Mouse (Mus musculus) heart, postnatal 0 days (tissue): ENCODE measurements around the gene Zfp719. TPM values are rescaled to one million over a fixed set of nuclear protein-coding genes. Genes with fewer than 3 reads are reported as not detected.

ENCODE experiments used
- ATAC-seq: fragments of 200-750 bp; cut with Nextera tagmentation; 2 replicates; pipeline ENCODE4 v1.8.0; 2017; ENCODE audit warnings: low read depth, moderate number of reproducible peaks, moderate library complexity; ENCODE audit not compliant: insufficient read depth
- DNase-seq: peaks from one replicate; pipeline ENCODE4 v3.0.0-alpha.2; 2016; ENCODE audit warnings: low spot score
- H3K27ac ChIP-seq: fragments of 300-500 bp; sonication (generic); 2 replicates; pipeline ENCODE4 v1.5.1; 2014; ENCODE audit warnings: low read depth, mild to moderate bottlenecking
- H3K27me3 ChIP-seq: fragments of 300-500 bp; sonication (generic); 2 replicates; pipeline ENCODE4 v1.6.1; 2014; ENCODE audit warnings: low read length, mixed read lengths; ENCODE audit not compliant: control insufficient read depth, insufficient read depth
- H3K36me3 ChIP-seq: fragments of 300-500 bp; sonication (generic); replicated peaks from 2 replicates; pipeline ENCODE4 v1.6.1; 2014; ENCODE audit warnings: low read length, mixed read lengths; ENCODE audit not compliant: control insufficient read depth, insufficient read depth
- H3K4me1 ChIP-seq: fragments of 300-500 bp; sonication (generic); 2 replicates; pipeline ENCODE4 v1.6.1; 2014; ENCODE audit warnings: antibody characterized with exemption; ENCODE audit not compliant: control insufficient read depth, insufficient read depth
- H3K4me2 ChIP-seq: fragments of 300-500 bp; sonication (generic); 2 replicates; pipeline ENCODE4 v1.6.1; 2014; ENCODE audit warnings: low read depth, mild to moderate bottlenecking, low read length, moderate library complexity
- H3K4me3 ChIP-seq: fragments of 300-500 bp; sonication (generic); 2 replicates; pipeline ENCODE4 v1.5.1; 2014; ENCODE audit warnings: low read depth, low read length
- H3K9ac ChIP-seq: fragments of 300-500 bp; sonication (generic); replicated peaks from 2 replicates; pipeline ENCODE4 v1.6.1; 2014; ENCODE audit warnings: low read depth, low read length, mixed read lengths
- H3K9me3 ChIP-seq: fragments of 300-500 bp; sonication (generic); replicated peaks from 2 replicates; pipeline ENCODE4 v1.6.1; 2016; ENCODE audit warnings: low read length; ENCODE audit not compliant: control insufficient read depth
- CTCF ChIP-seq: IDR thresholded peaks from 2 replicates; pipeline ENCODE4 v1.5.1; 2016; ENCODE audit warnings: antibody characterized with exemption, control low read depth, low read depth
- EP300 ChIP-seq: IDR thresholded peaks from 2 replicates; pipeline ENCODE4 v1.6.1; 2016; ENCODE audit warnings: antibody characterized with exemption, low read depth
- WGBS: fragments of 180-500 bp; shearing (Covaris S2); extraction: QIAGEN DNeasy Blood & Tissue Kit; methylation state at CpG from one replicate; pipeline ENCODE4 v1.1.7; 2014; 5-methylcytosine and 5-hydroxymethylcytosine counted together
- polyA plus RNA-seq: library from polyadenylated mRNA; unstranded; fragments of >200 nt; fragmentation: Nextera tagmentation; extraction: Ambion mirVana; gene quantifications from 2 replicates; pipeline ENCODE4 v1.2.1, GENCODE M21; 2015
- total RNA-seq: library from RNA; depleted of rRNA; stranded (reverse); fragments of >200 nt; gene quantifications from 2 replicates; pipeline ENCODE4 v1.2.3, GENCODE M21; 2014; ENCODE audit warnings: low replicate concordance

The Zfp719 gene
- total and polyA plus RNA-seq, 2 experiments from 2014 or later: 4.0 to 7.9 TPM

DNA sequence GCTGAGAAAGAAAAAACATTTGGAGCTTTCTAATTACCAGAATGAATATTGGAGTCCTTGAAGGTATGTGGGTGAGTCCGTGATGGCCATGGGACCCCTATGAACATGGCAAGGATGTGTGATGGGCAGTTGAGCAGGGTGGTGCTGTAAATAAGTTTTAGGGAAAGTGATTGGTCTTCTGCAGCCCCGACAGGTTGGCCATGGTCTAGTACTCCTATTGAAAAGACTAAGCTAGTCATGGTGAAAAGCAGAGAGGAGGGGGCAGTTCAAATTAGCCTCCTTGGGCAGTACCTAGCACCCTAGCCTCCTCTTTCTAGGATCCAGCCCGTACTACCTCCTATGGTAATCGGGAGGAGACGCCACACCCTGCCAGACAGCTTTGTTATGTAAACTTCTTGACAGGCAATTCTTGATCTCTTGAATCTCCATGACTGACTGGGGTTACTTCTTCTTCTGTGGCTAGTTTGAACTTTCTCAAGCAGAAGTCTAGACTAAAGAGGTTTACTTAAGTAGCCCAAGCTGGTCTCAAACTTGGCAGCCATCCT is 28.4 kb downstream of the Zfp719 start:
- Histone ChIP-seq H3K9me3 (no peaks in the 10 kb centered on the region), H3K27ac (no peak overlapping the region), H3K36me3 (no peaks in the 10 kb centered on the region), H3K4me3 (no peak overlapping the region), H3K4me1 (no peaks in the 10 kb centered on the region), H3K4me2 (no peak overlapping the region), H3K9ac (no peak overlapping the region), H3K27me3 (0 out of 2 replicates have a peak, but pooled peaks cover 3% of the 10 kb centered on the region)
- TF ChIP-seq EP300 (no peak), CTCF (no peak)
- WGBS: 46% methylated on average over 5 of the region's 5 CpGs
- ATAC-seq: no peak
- no peak for DNase-seq

DNA sequence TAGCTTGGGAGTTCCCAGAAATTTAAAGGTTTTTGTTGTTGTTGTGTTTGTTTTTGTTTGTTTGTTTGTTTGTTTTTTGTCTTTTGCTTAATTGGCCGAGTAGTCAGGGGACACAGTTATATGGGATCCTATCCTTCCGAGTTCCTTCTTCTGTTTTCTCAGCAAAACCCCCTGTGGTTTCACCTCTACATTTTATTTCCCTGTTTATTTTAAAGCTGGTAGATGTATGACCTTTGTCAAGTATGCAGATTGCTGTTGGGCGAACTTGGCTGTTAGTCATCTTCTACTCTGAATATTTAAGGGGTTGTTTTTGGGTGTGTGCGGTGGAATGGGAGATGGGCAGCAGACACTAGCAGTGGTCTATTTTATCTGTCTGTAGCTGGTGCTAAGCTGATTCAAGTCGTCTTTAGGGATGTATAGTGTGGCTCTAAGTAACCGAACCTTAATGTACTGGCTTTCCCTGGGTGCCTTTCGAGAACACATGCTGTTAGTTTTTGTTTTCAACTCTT is 29.0 kb downstream of the Zfp719 start:
- H3K9me3 ChIP-seq: no peaks in the 10 kb centered on the region
- H3K9ac ChIP-seq: no peak overlapping the region
- no peaks in the 10 kb centered on the region for H3K36me3 ChIP-seq
- ATAC-seq (no peak), DNase-seq (no peak)
- 0 out of 2 replicates have a peak, but pooled peaks cover 3% of the 10 kb centered on the region for H3K27me3 ChIP-seq
- H3K4me2 ChIP-seq: no peak overlapping the region
- no peak overlapping the region for H3K4me3 ChIP-seq
- WGBS: 65% methylated on average over 7 of the region's 7 CpGs
- no peak for TF ChIP-seq CTCF
- no peak for TF ChIP-seq EP300
- H3K27ac ChIP-seq: no peak overlapping the region
- no peaks in the 10 kb centered on the region for H3K4me1 ChIP-seq

DNA sequence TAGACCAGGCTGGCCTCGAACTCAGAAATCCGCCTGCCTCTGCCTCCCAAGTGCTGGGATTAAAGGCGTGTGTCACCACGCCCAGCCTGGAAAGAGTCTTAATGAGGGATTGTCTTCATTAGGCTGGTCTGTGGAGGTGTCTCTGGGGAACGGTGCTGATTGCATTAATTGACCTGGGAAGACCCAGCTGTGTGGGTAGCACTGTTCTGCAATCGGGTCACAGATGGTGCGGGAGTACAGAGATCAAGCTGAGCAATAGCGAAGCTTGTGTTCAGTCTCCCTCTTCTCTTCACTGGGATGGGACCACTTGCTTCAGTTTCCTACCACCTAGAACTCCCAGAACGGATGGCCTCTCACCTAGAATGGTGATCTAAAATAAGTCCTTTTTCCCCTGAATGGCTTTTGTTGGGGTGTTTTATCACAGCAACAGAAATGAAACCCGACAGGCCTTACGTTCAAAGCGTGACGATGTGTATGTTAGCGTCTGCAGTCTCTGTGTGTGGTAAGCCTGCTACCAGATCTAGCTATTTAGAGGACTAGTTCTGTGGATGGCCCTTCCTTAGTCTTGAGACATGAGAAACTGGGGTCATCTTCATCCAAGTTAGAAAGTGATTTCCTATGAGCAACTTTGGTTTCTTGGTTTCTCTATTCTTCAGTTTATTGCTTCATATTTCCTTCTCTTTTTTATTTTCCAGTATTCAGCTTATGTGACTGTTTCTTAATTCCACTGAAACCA is 34.6 kb downstream of the Zfp719 start:
- Histone ChIP-seq H3K27me3 (no peaks in the 10 kb centered on the region), H3K4me3 (no peak overlapping the region), H3K4me2 (no peak overlapping the region), H3K27ac (no peak overlapping the region), H3K9ac (no peak overlapping the region), H3K9me3 (no peaks in the 10 kb centered on the region), H3K4me1 (no peaks in the 10 kb centered on the region), H3K36me3 (no peaks in the 10 kb centered on the region)
- TF ChIP-seq CTCF: no peak
- no peak for TF ChIP-seq EP300
- 82% methylated on average over 14 of the region's 14 CpGs for WGBS
- ATAC-seq (no peak), DNase-seq (no peak)

DNA sequence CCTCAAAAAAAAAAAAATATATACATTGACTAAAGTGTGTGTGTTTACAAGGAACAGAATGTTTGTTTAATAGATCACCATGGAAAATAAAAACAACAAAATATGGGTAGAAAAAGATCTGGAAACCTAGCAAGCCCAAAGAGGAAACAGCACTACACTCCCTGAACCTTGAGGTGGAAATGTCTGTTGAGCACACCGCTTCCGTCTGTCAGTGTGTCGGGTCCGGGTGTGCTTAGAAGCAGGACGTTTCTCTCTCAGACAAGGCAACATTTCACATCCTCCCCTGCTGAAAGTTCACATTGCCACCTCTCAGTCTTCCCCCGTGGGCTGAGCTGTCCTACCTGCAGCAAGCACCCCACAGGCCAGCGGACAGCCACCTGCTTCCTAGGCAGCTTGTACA is 43.5 kb downstream of the Zfp719 start:
- H3K9me3 ChIP-seq: no peaks in the 10 kb centered on the region
- no peak overlapping the region for H3K27ac ChIP-seq
- ATAC-seq: no peak
- no peaks in the 10 kb centered on the region for H3K4me1 ChIP-seq
- no peak for DNase-seq
- WGBS: 65% methylated on average over 7 of the region's 7 CpGs
- no peak overlapping the region for H3K4me3 ChIP-seq
- TF ChIP-seq CTCF: no peak
- TF ChIP-seq EP300: no peak
- no peaks in the 10 kb centered on the region for H3K36me3 ChIP-seq
- no peak overlapping the region for H3K9ac ChIP-seq
- no peak overlapping the region for H3K4me2 ChIP-seq
- H3K27me3 ChIP-seq: no peaks in the 10 kb centered on the region

DNA sequence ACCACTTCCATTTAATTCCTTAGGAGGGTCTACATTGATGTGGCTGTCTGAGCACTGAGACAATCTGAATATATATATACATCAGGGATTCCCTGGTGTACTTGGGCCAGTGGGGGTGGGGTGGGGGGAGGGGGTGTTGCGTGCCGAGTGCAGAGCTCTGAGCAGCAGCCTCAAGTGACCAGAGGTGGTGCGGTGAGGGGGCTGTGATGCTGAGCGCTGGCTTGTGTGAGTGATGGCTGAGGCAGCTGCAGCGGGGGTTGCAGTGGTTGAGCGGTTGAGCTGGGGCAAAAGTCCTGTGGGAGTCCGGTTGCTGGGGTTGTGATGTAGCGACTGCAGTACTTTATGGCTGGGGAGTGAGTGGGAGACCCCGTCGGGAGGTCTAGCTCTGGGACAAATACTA is 44.4 kb downstream of the Zfp719 start:
- Histone ChIP-seq H3K27me3 (no peaks in the 10 kb centered on the region), H3K4me2 (no peak overlapping the region), H3K27ac (no peak overlapping the region), H3K4me1 (no peaks in the 10 kb centered on the region), H3K9ac (no peak overlapping the region), H3K4me3 (no peak overlapping the region), H3K9me3 (no peaks in the 10 kb centered on the region), H3K36me3 (no peaks in the 10 kb centered on the region)
- DNase-seq (no peak), ATAC-seq (no peak)
- TF ChIP-seq CTCF: no peak
- no peak for TF ChIP-seq EP300
- 18% methylated on average over 10 of the region's 10 CpGs for WGBS

DNA sequence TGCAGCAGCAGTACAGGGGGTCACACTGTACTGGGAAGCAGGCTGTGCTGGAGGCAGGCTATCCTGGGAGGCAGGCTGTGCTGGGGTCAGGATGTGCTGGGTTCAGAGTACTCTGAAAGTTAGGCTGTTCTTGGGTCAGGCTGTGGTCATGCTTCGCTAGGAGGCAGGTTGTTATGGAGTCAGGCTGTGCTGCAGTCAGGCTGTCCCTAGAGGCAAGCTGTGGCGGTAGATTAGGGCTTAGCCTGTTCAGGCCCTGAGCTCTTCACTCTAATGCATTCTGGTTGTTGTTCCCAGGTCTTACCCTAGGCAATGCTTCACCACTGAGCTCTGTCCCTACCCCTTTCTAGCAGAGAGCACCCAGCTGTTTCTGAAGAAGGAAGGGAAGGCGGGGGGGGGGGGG is 45.7 kb downstream of the Zfp719 start:
- ATAC-seq: no peak

More for the DNA sequence above, 45.7 kb downstream of the Zfp719 start:
- Histone ChIP-seq H3K4me3 (no peak overlapping the region), H3K9ac (no peak overlapping the region), H3K27ac (no peak overlapping the region), H3K9me3 (no peaks in the 10 kb centered on the region), H3K4me1 (no peaks in the 10 kb centered on the region), H3K36me3 (no peaks in the 10 kb centered on the region), H3K4me2 (no peak overlapping the region), H3K27me3 (no peaks in the 10 kb centered on the region)
- DNase-seq: no peak
- TF ChIP-seq EP300 (no peak), CTCF (no peak)
- 55% methylated on average over 3 of the region's 3 CpGs for WGBS
